Mouse (Mus musculus) cerebellum, adult 11-12 months (tissue): ENCODE measurements around the gene Crygs.
"Not testable (repeated sequence)": the region's sequence is repeated elsewhere in the genome, so short reads cannot be mapped to it uniquely, and the experiment has no call there.

ENCODE experiments used
- DNase-seq: peaks from one replicate; pipeline ENCODE4 v3.0.0; 2022

Gene Crygs

DNA sequence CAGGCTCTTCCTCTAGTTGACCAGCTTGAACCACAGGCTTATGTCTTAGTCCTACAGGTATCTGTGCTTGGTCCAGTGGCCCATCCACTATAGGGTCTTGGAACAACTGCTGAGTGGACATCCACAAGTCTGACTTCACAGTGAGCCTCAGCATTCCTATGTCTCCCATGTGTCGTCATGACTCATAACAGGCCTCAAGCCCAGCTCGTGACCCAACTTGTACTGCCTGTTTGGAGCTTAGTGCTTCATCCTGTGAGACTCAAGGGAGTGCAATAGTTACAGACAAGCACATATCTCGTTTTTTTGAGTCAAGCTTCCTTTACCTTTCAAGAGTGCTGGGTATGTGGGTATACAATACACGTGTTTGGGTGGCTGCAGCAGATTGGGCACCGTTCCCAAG is 28.7 kb downstream of the Crygs start:
- DNase-seq, result no peak

- peak; percentile 70 for DNase-seq
Measured at GRCm38 (mm10) chr16:22779228-22779835, 32.0 kb downstream of the Crygs start.

- not testable (repeated sequence) for DNase-seq
Measured at GRCm38 (mm10) chr16:22778296-22778695, 33.1 kb downstream of the Crygs start.

DNA sequence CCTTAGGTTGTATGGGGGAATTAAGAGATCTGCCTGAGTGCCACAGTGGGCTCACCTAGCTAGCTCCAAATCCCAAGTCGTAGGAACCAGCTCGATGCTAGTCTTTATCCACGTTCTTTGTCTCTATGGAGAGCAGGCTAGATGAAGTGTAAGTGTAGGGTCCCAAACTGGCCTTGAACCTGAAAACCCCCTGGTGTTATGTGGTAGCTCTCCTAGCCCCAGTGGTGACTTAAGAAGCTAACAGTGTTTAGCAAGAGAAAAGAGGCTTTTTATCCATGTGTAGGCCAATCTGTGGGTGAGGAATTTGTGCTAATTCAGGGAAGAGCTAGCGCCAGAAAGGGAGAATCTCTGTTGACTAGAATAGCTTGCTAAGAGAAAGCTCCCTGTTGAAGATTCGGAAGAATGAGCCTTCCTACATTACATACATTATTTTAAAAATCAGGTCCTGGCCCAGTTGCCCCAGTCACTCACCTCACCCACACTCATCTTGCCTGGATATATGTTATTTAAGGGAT is 35.8 kb downstream of the Crygs start:
- no peak for DNase-seq

GRCm38 (mm10) chr16:22768661-22769060 is 42.7 kb downstream of the Crygs start:
- DNase-seq, result no peak

DNA sequence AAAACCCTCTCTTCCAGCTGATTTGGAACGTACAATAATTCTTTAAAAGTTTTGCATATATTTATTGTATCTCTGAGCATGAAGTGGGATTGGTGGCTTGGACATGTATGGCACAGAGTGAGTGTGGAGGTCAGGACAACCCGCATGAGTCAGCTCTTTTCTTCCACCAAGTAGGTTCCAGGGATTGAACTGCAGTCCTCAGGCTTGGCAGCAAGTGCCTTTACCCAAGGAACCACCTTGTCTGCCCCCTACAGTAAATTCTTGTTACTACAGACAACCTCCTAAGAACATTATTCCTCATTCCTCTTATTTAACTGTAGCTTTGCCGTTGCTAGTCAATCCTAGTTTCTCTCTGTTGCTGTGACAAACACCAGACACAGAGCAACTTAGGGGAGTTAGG is 44.0 kb downstream of the Crygs start:
- no peak for DNase-seq

DNA sequence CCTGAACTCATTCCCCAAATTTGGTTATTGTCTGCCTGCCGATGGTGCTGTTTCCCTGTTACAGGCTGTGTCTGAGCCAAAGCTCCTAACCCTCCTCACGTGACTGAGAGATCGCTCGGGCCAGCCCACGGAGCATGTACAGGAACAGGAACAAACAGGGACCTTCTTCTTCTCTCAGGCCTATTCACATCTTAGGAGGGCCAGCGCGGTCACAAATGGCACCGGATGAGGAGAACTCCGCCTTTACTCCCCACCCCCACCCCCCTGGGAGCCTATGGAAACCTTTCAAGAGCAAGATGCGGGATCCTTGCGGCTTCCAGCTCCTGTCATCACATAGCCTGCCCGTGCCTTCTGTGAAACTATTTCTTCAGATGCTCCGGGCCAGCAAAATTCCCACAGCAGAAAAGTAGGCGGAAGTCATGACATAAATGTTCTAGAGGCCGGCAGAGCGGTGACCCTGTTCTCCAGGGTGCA is 44.6 kb downstream of the Crygs start:
- DNase-seq, result peak; percentile 48

DNA sequence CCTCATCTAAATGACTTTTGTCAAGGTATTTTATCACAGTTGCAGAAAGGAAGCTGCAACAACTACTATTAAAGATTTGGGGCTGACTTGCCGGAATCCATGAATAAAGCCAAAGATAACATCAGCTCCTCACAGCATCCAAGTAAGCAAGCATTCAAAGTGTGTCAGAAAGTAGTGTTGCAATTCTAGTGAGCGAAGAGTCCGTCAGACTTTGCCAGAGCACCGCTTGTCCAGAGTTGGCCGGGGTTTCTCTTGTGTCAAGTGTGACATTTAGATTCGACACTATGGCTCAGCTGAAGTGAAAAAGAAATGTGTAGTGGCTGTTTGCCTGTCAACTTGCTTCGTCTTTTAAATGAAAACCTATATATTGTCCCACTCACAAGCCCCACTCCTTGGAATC is 45.8 kb downstream of the Crygs start:
- DNase-seq, result no peak
